Mouse (Mus musculus) intestine, embryonic 14.5 days (tissue): ENCODE results near the gene Jph2. TPM values are rescaled to one million over a fixed set of nuclear protein-coding genes. Genes with fewer than 3 reads are reported as not detected.
A peak's percentile ranks its signal among the peaks of the same experiment; 100 is the strongest.

Source experiments
- ATAC-seq: fragments of 200-750 bp; cut with Nextera tagmentation; replicated peaks from 2 replicates; pipeline ENCODE4 v1.8.0; 2017; ENCODE audit warnings: low read depth, moderate number of reproducible peaks, moderate TSS enrichment, moderate library complexity; ENCODE audit not compliant: low FRiP score, low TSS enrichment
- DNase-seq: peaks from one replicate; pipeline ENCODE4 v3.0.0-alpha.2; 2018; ENCODE audit warnings: low spot score
- H3K27ac ChIP-seq: fragments of 300-500 bp; sonication (generic); 2 replicates; pipeline ENCODE4 v1.5.1; 2014; ENCODE audit warnings: low read depth, mild to moderate bottlenecking, control low read depth
- H3K27me3 ChIP-seq: fragments of 300-500 bp; sonication (generic); replicated peaks from 2 replicates; pipeline ENCODE4 v1.6.1; 2014; ENCODE audit warnings: low read length, control low read depth; ENCODE audit not compliant: control insufficient read depth, insufficient read depth
- H3K36me3 ChIP-seq: fragments of 300-500 bp; sonication (generic); 2 replicates; pipeline ENCODE4 v1.6.1; 2014; ENCODE audit warnings: low read length, control low read depth; ENCODE audit not compliant: control insufficient read depth, insufficient read depth
- H3K4me1 ChIP-seq: fragments of 300-500 bp; sonication (generic); replicated peaks from 2 replicates; pipeline ENCODE4 v1.6.1; 2014; ENCODE audit warnings: low read length, control low read depth, mixed read lengths; ENCODE audit not compliant: control insufficient read depth, insufficient read depth
- H3K4me2 ChIP-seq: fragments of 300-500 bp; sonication (generic); 2 replicates; pipeline ENCODE4 v1.6.1; 2014; ENCODE audit warnings: low read length
- H3K4me3 ChIP-seq: fragments of 300-500 bp; sonication (generic); 2 replicates; pipeline ENCODE4 v1.5.1; 2014; ENCODE audit warnings: low read depth, low read length, control low read depth, mixed read lengths
- H3K9ac ChIP-seq: fragments of 300-500 bp; sonication (generic); 2 replicates; pipeline ENCODE4 v1.6.1; 2014; ENCODE audit warnings: mild to moderate bottlenecking, low read length
- H3K9me3 ChIP-seq: fragments of 300-500 bp; sonication (generic); 2 replicates; pipeline ENCODE4 v1.6.1; 2016; ENCODE audit warnings: low read length, control low read depth; ENCODE audit not compliant: control insufficient read depth
- WGBS: fragments of 180-500 bp; shearing (Covaris S2); extraction: QIAGEN DNeasy Blood & Tissue Kit; methylation state at CpG from one replicate; pipeline ENCODE4 v1.1.7; 2014; 5-methylcytosine and 5-hydroxymethylcytosine counted together
- polyA plus RNA-seq: library from polyadenylated mRNA; unstranded; fragments of >200 nt; fragmentation: Nextera tagmentation; extraction: Ambion mirVana; gene quantifications from 2 replicates; pipeline ENCODE4 v1.2.1, GENCODE M21; 2014

Gene Jph2
- polyA plus RNA-seq, 1 experiment from 2014 or later = 5.6 TPM

DNA sequence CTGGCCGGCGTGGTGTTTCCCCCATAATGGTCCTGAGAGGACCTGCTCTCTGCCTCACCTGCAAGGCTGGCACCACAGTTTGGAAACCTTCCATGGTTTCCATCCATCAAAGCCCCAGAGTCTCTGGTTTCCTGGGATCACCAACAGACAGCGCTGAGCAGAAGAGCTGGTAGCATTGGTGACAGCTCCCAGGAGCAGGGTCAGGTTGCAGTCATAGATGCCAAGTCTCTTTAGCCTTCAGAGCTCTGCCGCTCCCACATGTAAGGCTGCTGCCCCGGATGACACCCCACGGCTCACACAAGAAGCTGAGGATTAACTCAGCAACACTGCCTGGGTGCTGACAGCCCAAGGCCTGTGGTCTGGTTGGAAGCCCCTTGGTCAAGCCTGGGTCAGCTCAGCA lies 12.7 kb downstream of the Jph2 start:
- Histone ChIP-seq H3K36me3 (no peaks in the 10 kb centered on the region), H3K27me3 (no peaks in the 10 kb centered on the region), H3K9me3 (no peaks in the 10 kb centered on the region), H3K4me3 (no peak overlapping the region), H3K4me1 (no peaks in the 10 kb centered on the region), H3K4me2 (no peak overlapping the region), H3K27ac (no peak overlapping the region), H3K9ac (no peak overlapping the region)
- ATAC-seq = no peak
- WGBS = 81% methylated on average over 6 of the region's 6 CpGs
- no peak for DNase-seq

DNA sequence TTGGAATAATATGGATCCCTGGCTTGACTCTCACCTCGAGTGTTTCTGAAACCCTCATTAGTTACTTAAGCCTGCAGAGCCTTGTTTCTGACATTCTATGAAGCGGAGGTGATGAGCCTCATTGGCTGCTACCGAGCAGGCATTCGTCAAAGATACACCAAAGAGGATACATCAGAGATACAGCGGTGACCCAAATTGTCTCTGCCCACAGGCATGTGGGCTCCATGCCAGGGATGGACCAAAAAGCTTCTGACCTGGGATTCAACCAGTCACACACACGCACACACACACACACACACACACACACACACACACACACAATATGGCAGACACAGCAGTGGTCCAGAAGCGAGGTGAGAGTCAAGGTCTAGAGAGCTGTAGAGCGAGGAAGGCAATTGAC lies 16.5 kb downstream of the Jph2 start:
- Histone ChIP-seq H3K4me1 (no peaks in the 10 kb centered on the region), H3K27ac (no peak overlapping the region), H3K4me2 (no peak overlapping the region), H3K36me3 (no peaks in the 10 kb centered on the region), H3K27me3 (peaks cover 10% of the 10 kb centered on the region), H3K9ac (no peak overlapping the region), H3K4me3 (no peak overlapping the region), H3K9me3 (no peaks in the 10 kb centered on the region)
- WGBS = 87% methylated on average over 8 of the region's 8 CpGs
- no peak for ATAC-seq
- DNase-seq = no peak

DNA sequence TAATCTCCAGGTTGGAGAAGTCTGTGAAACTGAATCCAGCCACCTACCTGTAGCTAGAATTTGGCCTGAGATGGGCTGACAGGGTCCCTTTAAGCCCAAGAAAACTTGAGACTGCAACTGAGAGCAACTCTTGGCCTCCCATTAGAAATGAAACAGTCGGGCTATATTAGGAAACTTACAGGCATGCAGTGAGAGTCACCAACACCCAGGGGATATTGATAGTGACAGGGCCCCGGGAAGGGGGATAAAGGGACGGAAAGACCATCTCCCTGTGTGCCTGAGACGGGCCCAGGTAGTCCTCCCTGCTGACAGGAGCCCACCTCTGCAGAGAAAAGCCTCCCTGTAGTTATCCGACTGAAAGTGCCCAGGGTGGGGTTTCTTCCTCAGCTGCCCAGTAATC lies 18.4 kb downstream of the Jph2 start:
- WGBS = 76% methylated on average over 5 of the region's 5 CpGs

DNA sequence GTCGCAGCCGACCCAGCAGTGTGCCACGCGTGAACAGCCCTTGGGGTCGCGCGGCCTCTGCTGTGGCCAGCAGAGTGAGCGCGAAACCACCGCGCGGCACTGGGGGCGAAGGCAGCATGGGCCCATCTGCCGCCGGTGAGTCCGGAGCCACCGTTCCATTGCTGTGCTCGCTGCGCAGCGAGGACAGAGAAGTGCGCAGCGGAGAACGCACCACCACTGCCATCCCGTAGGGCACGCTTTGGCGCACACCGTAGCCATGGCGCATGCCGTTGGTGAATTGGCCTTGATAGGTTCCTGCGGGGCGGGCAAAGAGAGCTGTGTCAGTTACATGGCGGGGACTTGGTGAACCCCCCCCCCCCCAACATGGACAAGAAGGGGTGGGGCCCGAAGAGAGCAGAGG lies 21.7 kb downstream of the Jph2 start:
- WGBS = 34% methylated on average over 33 of the region's 33 CpGs
- no peak overlapping the region for H3K9ac ChIP-seq
- ATAC-seq (no peak), DNase-seq (no peak)
- H3K27ac ChIP-seq = no peak overlapping the region
- no peaks in the 10 kb centered on the region for H3K36me3 ChIP-seq
- peaks cover 28% of the 10 kb centered on the region for H3K27me3 ChIP-seq
- no peak overlapping the region for H3K4me3 ChIP-seq
- H3K4me1 ChIP-seq = no peaks in the 10 kb centered on the region
- H3K9me3 ChIP-seq = 0 out of 2 replicates have a peak, but pooled peaks cover 3% of the 10 kb centered on the region
- 0 out of 2 replicates have a peak overlapping the region, but pooled peaks have one; percentile 0 for H3K4me2 ChIP-seq

More for the DNA sequence above, 18.4 kb downstream of the Jph2 start:
- no peak overlapping the region for H3K9ac ChIP-seq
- H3K4me2 ChIP-seq = no peak overlapping the region
- H3K9me3 ChIP-seq = 0 out of 2 replicates have a peak, but pooled peaks cover 3% of the 10 kb centered on the region
- peaks cover 28% of the 10 kb centered on the region for H3K27me3 ChIP-seq
- no peak for ATAC-seq
- DNase-seq = no peak
- no peaks in the 10 kb centered on the region for H3K4me1 ChIP-seq
- H3K27ac ChIP-seq = no peak overlapping the region
- H3K4me3 ChIP-seq = no peak overlapping the region
- H3K36me3 ChIP-seq = no peaks in the 10 kb centered on the region

DNA sequence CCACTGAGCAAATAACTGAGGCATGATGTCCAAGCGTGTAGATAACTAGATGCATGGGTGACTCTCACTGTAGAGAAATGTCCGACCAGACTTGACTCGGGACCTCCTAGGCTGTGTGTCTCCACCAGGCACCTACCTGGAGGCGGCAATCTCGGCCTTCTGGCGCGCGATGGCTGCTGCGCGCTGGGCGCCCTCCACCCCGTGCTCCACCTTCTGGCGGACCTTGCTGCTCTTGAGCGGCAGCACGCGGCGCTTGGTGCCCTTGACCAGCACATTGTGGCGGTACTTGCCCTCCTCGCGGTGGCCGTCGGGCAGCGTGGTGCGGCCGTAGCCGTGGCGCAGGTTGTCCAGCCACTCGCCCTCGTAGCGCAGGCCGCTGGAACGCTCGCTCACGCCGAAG lies 22.3 kb downstream of the Jph2 start:
- Histone ChIP-seq H3K9ac (no peak overlapping the region), H3K36me3 (no peaks in the 10 kb centered on the region), H3K27me3 (peaks cover 28% of the 10 kb centered on the region), H3K4me3 (no peak overlapping the region), H3K27ac (no peak overlapping the region), H3K4me2 (0 out of 2 replicates have a peak overlapping the region, but pooled peaks have one; percentile 0), H3K4me1 (peaks cover 5% of the 10 kb centered on the region; the same call in 1 of the 2 replicates), H3K9me3 (0 out of 2 replicates have a peak, but pooled peaks cover 3% of the 10 kb centered on the region)
- ATAC-seq (no peak), DNase-seq (no peak)
- WGBS = 38% methylated on average over 35 of the region's 35 CpGs

DNA sequence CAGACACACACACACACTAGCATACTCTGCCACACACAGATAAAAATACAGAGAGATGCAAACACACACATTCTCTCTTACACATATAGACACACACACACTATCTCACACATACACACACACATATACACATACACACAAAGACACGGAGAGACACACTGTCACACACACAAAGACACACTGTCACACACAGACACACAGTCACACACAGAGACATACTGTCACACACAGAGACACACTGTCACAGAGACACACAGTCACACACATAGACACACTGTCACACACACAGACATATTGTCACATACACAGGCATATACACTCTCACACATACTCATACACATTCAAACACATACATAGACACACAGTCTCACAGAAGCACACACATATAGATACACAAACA lies 25.2 kb downstream of the Jph2 start:
- peaks cover 12% of the 10 kb centered on the region for H3K4me1 ChIP-seq
- H3K27ac ChIP-seq = no peak overlapping the region
- no peak overlapping the region for H3K4me2 ChIP-seq
- 0 out of 2 replicates have a peak, but pooled peaks cover 3% of the 10 kb centered on the region for H3K9me3 ChIP-seq
- ATAC-seq (no peak), DNase-seq (no peak)
- no peaks in the 10 kb centered on the region for H3K36me3 ChIP-seq
- H3K4me3 ChIP-seq = no peak overlapping the region
- H3K27me3 ChIP-seq = peaks cover 28% of the 10 kb centered on the region
- no peak overlapping the region for H3K9ac ChIP-seq
- WGBS = 88% methylated on average over 1 of the region's 1 CpGs

DNA sequence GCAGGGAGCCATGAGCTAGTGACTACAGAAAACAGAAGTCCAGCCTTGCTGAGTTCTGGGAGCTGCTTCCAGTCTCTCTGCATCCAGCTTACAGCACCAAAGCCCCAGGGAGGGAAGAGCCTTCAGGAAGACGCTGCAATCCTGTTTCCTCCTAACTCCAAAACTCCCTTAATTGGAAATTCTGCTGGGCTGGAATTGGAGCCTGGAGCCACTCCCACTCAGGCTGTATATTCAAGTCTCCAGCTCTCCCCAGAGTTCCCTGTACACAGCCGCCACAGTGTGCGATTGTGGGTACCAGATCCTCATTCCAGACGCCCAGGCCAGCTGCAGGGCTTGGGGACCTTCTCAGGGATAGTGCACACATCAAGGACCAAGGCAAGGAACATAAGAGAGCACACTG lies 27.6 kb downstream of the Jph2 start:
- H3K9me3 ChIP-seq = 0 out of 2 replicates have a peak, but pooled peaks cover 1% of the 10 kb centered on the region
- peaks cover 8% of the 10 kb centered on the region for H3K27me3 ChIP-seq
- no peaks in the 10 kb centered on the region for H3K36me3 ChIP-seq
- peaks cover 15% of the 10 kb centered on the region for H3K4me1 ChIP-seq
- no peak for ATAC-seq
- H3K4me3 ChIP-seq = no peak overlapping the region
- 22% methylated on average over 4 of the region's 4 CpGs for WGBS
- H3K9ac ChIP-seq = no peak overlapping the region
- H3K27ac ChIP-seq = peak overlapping the region; percentile 66
- no peak overlapping the region for H3K4me2 ChIP-seq
- DNase-seq = no peak

DNA sequence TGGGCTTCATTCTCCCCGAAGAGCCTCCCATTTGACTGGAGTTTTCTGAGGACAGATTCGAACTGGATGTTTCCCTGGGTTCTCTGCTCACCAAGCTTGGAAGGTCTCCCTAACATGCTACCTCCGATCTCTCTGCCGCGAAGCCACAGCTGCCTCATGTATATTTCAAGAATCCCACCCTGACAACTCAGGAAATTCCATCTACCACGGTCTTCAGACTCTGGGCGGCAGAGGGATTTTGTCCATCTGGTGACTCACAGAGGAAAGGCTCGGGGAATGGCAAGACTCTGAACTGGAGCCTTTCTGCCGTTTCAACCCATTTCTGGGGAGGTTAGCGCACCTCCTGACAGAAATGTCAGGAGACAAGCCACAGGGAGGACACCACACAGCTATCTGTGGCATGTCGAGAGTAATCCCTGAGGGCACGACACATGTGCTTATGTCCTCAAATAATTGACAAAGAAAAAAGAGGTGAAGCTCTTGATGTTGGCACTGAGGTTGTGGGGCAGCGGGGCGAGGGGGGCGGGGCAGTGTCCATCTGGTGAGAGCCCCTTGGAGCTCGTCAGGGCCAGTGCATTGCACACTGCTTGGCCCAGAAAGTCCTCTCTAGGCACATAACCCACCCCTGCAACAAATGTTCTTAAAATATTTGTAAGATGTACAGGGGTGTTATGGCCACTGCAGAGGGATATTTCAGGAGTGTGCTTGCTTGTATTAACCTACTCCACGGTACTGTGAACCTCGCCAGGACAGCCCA lies 32.8 kb downstream of the Jph2 start:
- Histone ChIP-seq H3K36me3 (no peaks in the 10 kb centered on the region), H3K9ac (no peak overlapping the region), H3K4me2 (no peak overlapping the region), H3K4me3 (no peak overlapping the region), H3K27me3 (no peaks in the 10 kb centered on the region), H3K27ac (peak overlapping the region; percentile 66), H3K4me1 (peaks cover 10% of the 10 kb centered on the region), H3K9me3 (no peaks in the 10 kb centered on the region)
- DNase-seq (no peak), ATAC-seq (no peak)
- WGBS = 54% methylated on average over 18 of the region's 18 CpGs
